Mouse (Mus musculus): ENCODE data around the gene Crip2. TPM values are rescaled to one million over a fixed set of nuclear protein-coding genes. Genes with fewer than 3 reads are reported as not detected.

Crip2 gene
- 217 and 245 TPM in 2 replicates for polyA plus RNA-seq (2016; fragmentation: Nextera tagmentation; extraction: Ambion mirVana)

GRCm38 (mm10) chr12:113139908-113140615 lies at the start of gene Crip2:
Gene Crip2, plus strand, starts transcription at chr12:113140236.
- Histone ChIP-seq H3K4me2 (replicated peaks) (peak within 1 kb of the TSS; percentile 72), H3K9me3 (replicated peaks) (no peaks in the 10 kb centered on the region), H3K4me3 (peak within 1 kb of the TSS; percentile 64), H3K9ac (peak within 1 kb of the TSS; percentile 66), H3K36me3 (peaks cover 47% of the 10 kb centered on the region), H3K27me3 (0 out of 2 replicates have a peak, but pooled peaks cover 8% of the 10 kb centered on the region), H3K27ac (peak within 1 kb of the TSS; percentile 87), H3K4me1 (peaks cover 45% of the 10 kb centered on the region)
- peak; percentile 91 for ATAC-seq (ENCODE audit: low FRiP score)
- under 1% methylated on average over 68 of the region's 68 CpGs for WGBS

- WGBS: 86% methylated on average over 5 of the region's 5 CpGs
- Histone ChIP-seq H3K27ac (no peak overlapping the region), H3K9ac (peak overlapping the region; percentile 99), H3K36me3 (no peaks in the 10 kb centered on the region), H3K4me1 (peaks cover 33% of the 10 kb centered on the region), H3K27me3 (no peaks in the 10 kb centered on the region), H3K4me2 (replicated peaks) (peak overlapping the region; percentile 91), H3K9me3 (replicated peaks) (no peaks in the 10 kb centered on the region), H3K4me3 (peak overlapping the region; percentile 98; the same call in 1 of the 2 replicates)
- ATAC-seq (ENCODE audit: low FRiP score): peak; percentile 3; the same call in 1 of the 2 replicates
Observed at GRCm38 (mm10) chr12:113097040-113097439, 43.0 kb upstream of the Crip2 start.

GRCm38 (mm10) chr12:113097749-113098281 lies 42.2 kb upstream of the Crip2 start, which contains the start of gene Mta1:
Gene Mta1, plus strand, starts transcription at chr12:113098278.
- H3K36me3 ChIP-seq: no peaks in the 10 kb centered on the region
- H3K9me3 ChIP-seq (replicated peaks): no peaks in the 10 kb centered on the region
- 1% methylated on average over 17 of the region's 53 CpGs for WGBS
- peak within 1 kb of the TSS; percentile 81 for H3K27ac ChIP-seq
- H3K4me2 ChIP-seq (replicated peaks): peak within 1 kb of the TSS; percentile 95
- H3K9ac ChIP-seq: peak within 1 kb of the TSS; percentile 99
- peak within 1 kb of the TSS; percentile 98 for H3K4me3 ChIP-seq
- ATAC-seq (ENCODE audit: low FRiP score): peak; percentile 65
- no peaks in the 10 kb centered on the region for H3K27me3 ChIP-seq
- peaks cover 36% of the 10 kb centered on the region for H3K4me1 ChIP-seq

- peak overlapping the region; percentile 99 for H3K9ac ChIP-seq
- H3K4me1 ChIP-seq: peaks cover 43% of the 10 kb centered on the region
- peak overlapping the region; percentile 95 for H3K4me2 ChIP-seq (replicated peaks)
- H3K9me3 ChIP-seq (replicated peaks): no peaks in the 10 kb centered on the region
- H3K36me3 ChIP-seq: no peaks in the 10 kb centered on the region
- 0% methylated on average over 30 of the region's 60 CpGs for WGBS
- peak overlapping the region; percentile 98 for H3K4me3 ChIP-seq
- H3K27ac ChIP-seq: peak overlapping the region; percentile 81
- H3K27me3 ChIP-seq: no peaks in the 10 kb centered on the region
- peak; percentile 28; the same call in 1 of the 2 replicates for ATAC-seq (ENCODE audit: low FRiP score)
Observed at GRCm38 (mm10) chr12:113098530-113099151, 41.4 kb upstream of the Crip2 start.

GRCm38 (mm10) chr12:113099470-113100237 lies 40.4 kb upstream of the Crip2 start:
- ATAC-seq (ENCODE audit: low FRiP score): no peak
- 31% methylated on average over 6 of the region's 6 CpGs for WGBS
- no peaks in the 10 kb centered on the region for H3K9me3 ChIP-seq (replicated peaks)
- H3K36me3 ChIP-seq: no peaks in the 10 kb centered on the region
- H3K4me1 ChIP-seq: peaks cover 49% of the 10 kb centered on the region
- peak overlapping the region; percentile 99 for H3K9ac ChIP-seq
- no peak overlapping the region; the same call in none of the 2 replicates for H3K27ac ChIP-seq
- peak overlapping the region; percentile 98 for H3K4me3 ChIP-seq
- no peaks in the 10 kb centered on the region for H3K27me3 ChIP-seq
- peak overlapping the region; percentile 95 for H3K4me2 ChIP-seq (replicated peaks)

- H3K27me3 ChIP-seq: no peaks in the 10 kb centered on the region
- 0 out of 2 replicates have a peak overlapping the region, but pooled peaks have one; percentile 95 for H3K4me2 ChIP-seq (replicated peaks)
- peaks cover 49% of the 10 kb centered on the region for H3K4me1 ChIP-seq
- no peaks in the 10 kb centered on the region for H3K9me3 ChIP-seq (replicated peaks)
- H3K4me3 ChIP-seq: no peak overlapping the region
- H3K27ac ChIP-seq: peak overlapping the region; percentile 12; the same call in 1 of the 2 replicates
- 71% methylated on average over 5 of the region's 5 CpGs for WGBS
- peak overlapping the region; percentile 99; the same call in 1 of the 2 replicates for H3K9ac ChIP-seq
- H3K36me3 ChIP-seq: 0 out of 2 replicates have a peak, but pooled peaks cover 4% of the 10 kb centered on the region
- ATAC-seq (ENCODE audit: low FRiP score): no peak
Observed at GRCm38 (mm10) chr12:113100448-113101076, 39.5 kb upstream of the Crip2 start.

GRCm38 (mm10) chr12:113101251-113101960 lies 38.6 kb upstream of the Crip2 start:
- Histone ChIP-seq H3K9ac (no peak overlapping the region), H3K4me3 (no peak overlapping the region), H3K27ac (no peak overlapping the region), H3K9me3 (replicated peaks) (no peaks in the 10 kb centered on the region), H3K36me3 (0 out of 2 replicates have a peak, but pooled peaks cover 4% of the 10 kb centered on the region), H3K4me1 (peaks cover 49% of the 10 kb centered on the region), H3K4me2 (replicated peaks) (no peak overlapping the region), H3K27me3 (no peaks in the 10 kb centered on the region)
- 82% methylated on average over 9 of the region's 9 CpGs for WGBS
- no peak for ATAC-seq (ENCODE audit: low FRiP score)

- no peaks in the 10 kb centered on the region for H3K9me3 ChIP-seq (replicated peaks)
- H3K27me3 ChIP-seq: no peaks in the 10 kb centered on the region
- no peak overlapping the region for H3K4me2 ChIP-seq (replicated peaks)
- H3K27ac ChIP-seq: 0 out of 2 replicates have a peak overlapping the region, but pooled peaks have one; percentile 30
- H3K36me3 ChIP-seq: 0 out of 2 replicates have a peak, but pooled peaks cover 4% of the 10 kb centered on the region
- H3K4me3 ChIP-seq: no peak overlapping the region
- H3K4me1 ChIP-seq: peaks cover 50% of the 10 kb centered on the region
- no peak overlapping the region for H3K9ac ChIP-seq
- ATAC-seq (ENCODE audit: low FRiP score): no peak
- WGBS: 66% methylated on average over 6 of the region's 6 CpGs
Observed at GRCm38 (mm10) chr12:113102461-113102860, 37.6 kb upstream of the Crip2 start.

GRCm38 (mm10) chr12:113103846-113104451 lies 36.1 kb upstream of the Crip2 start:
- Histone ChIP-seq H3K9ac (no peak overlapping the region), H3K27me3 (no peaks in the 10 kb centered on the region), H3K9me3 (replicated peaks) (no peaks in the 10 kb centered on the region), H3K4me2 (replicated peaks) (no peak overlapping the region), H3K4me1 (peaks cover 44% of the 10 kb centered on the region), H3K4me3 (no peak overlapping the region), H3K27ac (no peak overlapping the region), H3K36me3 (0 out of 2 replicates have a peak, but pooled peaks cover 4% of the 10 kb centered on the region)
- no peak for ATAC-seq (ENCODE audit: low FRiP score)
- 79% methylated on average over 8 of the region's 8 CpGs for WGBS

- 91% methylated on average over 6 of the region's 6 CpGs for WGBS
- Histone ChIP-seq H3K9ac (no peak overlapping the region), H3K27ac (no peak overlapping the region), H3K9me3 (replicated peaks) (no peaks in the 10 kb centered on the region), H3K36me3 (0 out of 2 replicates have a peak, but pooled peaks cover 4% of the 10 kb centered on the region), H3K4me1 (peaks cover 24% of the 10 kb centered on the region), H3K27me3 (no peaks in the 10 kb centered on the region), H3K4me3 (no peak overlapping the region), H3K4me2 (replicated peaks) (no peak overlapping the region)
- no peak for ATAC-seq (ENCODE audit: low FRiP score)
Observed at GRCm38 (mm10) chr12:113106386-113106785, 33.6 kb upstream of the Crip2 start.

Data from hindbrain, embryonic 12.5 days (tissue).